In the genomic region with DNA sequence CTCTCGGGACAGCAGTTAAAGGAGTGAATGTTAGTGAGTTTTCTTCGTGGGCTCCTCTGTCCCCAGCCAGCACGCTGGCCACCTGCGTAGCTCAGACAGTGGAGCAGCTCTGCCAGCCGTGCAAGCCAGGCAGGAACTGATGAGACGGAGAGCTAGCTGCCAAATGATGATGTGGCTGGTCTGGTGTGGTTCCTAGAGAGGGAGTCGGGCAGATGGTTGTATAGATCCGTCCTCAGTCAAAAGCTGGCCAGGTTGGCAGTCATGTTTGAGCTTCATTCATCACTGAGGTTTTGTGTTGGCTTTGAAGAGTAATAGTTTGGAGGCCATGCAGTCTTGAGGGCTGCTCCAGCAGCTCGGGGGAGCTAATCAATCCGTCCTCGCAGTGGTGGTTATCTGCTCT, we compare ENCODE assay signal across 20 mouse cellular contexts. TPM values are rescaled to one million over a fixed set of nuclear protein-coding genes. Genes with fewer than 3 reads are reported as not detected.
DNase-seq lines count a peak whose midpoint lies in the region; TF ChIP-seq lines count a peak whose summit lies in the region.
"Had no signal": no experiment of that assay in that cellular context is flagged by ENCODE, and none has a peak within 500 bp of the region (broad histone marks: within the 10 kb centered on the region; RNA-seq: fewer than 3 reads in every experiment).

No protein-coding gene starts in this region.

- H3K4me3 ChIP-seq in gastrocnemius, adult 2 months: no peak overlapping the region
- H3K4me3 ChIP-seq: embryonic facial prominence, embryonic 13.5 days; heart, adult 2 months; limb, embryonic 15.5 days had no signal

- peak; percentile 45 for DNase-seq in cerebellum, adult 11-12 months
- no peak for DNase-seq in cerebellum, postnatal 4 days (ENCODE audit: low spot score in 2 of 2)
- peak; percentile 57 for DNase-seq in layer of hippocampus, adult 11-12 months (ENCODE audit: low spot score)
- no peak for DNase-seq in layer of hippocampus, adult 9-10 months (ENCODE audit: low spot score)
- DNase-seq in cerebellum, postnatal 10 days: peak; percentile 64 to 72
- peak; percentile 75 for DNase-seq in layer of hippocampus, adult 9-11 months
- no peak for DNase-seq in gastrocnemius, adult 2 months
- DNase-seq in adrenal gland, adult (ENCODE audit: inconsistent age in 2 of 2, low spot score in 1 of 2): no peak
- DNase-seq: adrenal gland, postnatal 25 days; gastrocnemius, postnatal 25 days; heart, adult 2 months; kidney, adult 18-20 months; kidney, postnatal 14 days; retina, postnatal 1 day had no signal

- no peak overlapping the region for H3K27ac ChIP-seq in gastrocnemius, adult 2 months
- H3K27ac ChIP-seq: embryonic facial prominence, embryonic 13.5 days; heart, adult 2 months; limb, embryonic 15.5 days; macrophage; stomach, postnatal 0 days had no signal

- TF ChIP-seq CTCF in gastrocnemius, adult 2 months (IDR thresholded peaks at IDR 0.05): no peak

- intact Hi-C loops in gastrocnemius, adult 2 months (cut with DNase I): no loop called here

RNA-seq across cellular contexts. Expression of a gene that starts 16.3 kb away (rescaled TPM):
- not detected for total RNA-seq in gastrocnemius, adult 2 months (2021)
- total RNA-seq: gastrocnemius, postnatal 25 days; heart, adult 2 months; hematopoietic stem cell, adult 5-6 weeks; monocyte, adult 5-6 weeks had no signal

RNA-seq across cellular contexts. Expression of a gene that starts 19.7 kb away (rescaled TPM):
- total RNA-seq in gastrocnemius, adult 2 months (2021): 1 to 10 TPM; 3.7 to 4.2 TPM

RNA-seq across cellular contexts. Expression of a gene that starts 21.3 kb away (rescaled TPM):
- total RNA-seq in gastrocnemius, adult 2 months (2021): 10 to 100 TPM; 37.5 to 44.5 TPM

Comparison
In these comparisons a context has a peak if more than half of its experiments do, and no peak if none do; other contexts are left out.
1. DNase-seq: peak in cerebellum, adult 11-12 months (single experiment), layer of hippocampus, adult 11-12 months (single experiment), cerebellum, postnatal 10 days (2 of 2) and layer of hippocampus, adult 9-11 months (single experiment); none in cerebellum, postnatal 4 days (0 of 2), layer of hippocampus, adult 9-10 months (single experiment), gastrocnemius, adult 2 months (single experiment) and adrenal gland, adult (0 of 2).